Mouse (Mus musculus) cerebellum, adult 2 months (tissue): Measurements from ENCODE around the gene S100a4. TPM values are rescaled to one million over a fixed set of nuclear protein-coding genes. Genes with fewer than 3 reads are reported as not detected.
A peak's percentile ranks its signal among the peaks of the same experiment; 100 is the strongest.

Experiments
- DNase-seq, 2 experiments: peaks; one replicate each; pipeline ENCODE4 v3.0.0; 2021
- H3K27ac ChIP-seq: fragments of 200-500 bp; 2 replicates; pipeline ENCODE4 v1.5.1; 2012; ENCODE audit warnings: low read length, control low read depth, inconsistent platforms; ENCODE audit not compliant: insufficient read depth
- H3K27me3 ChIP-seq: fragments of 200-500 bp; 2 replicates; pipeline ENCODE4 v1.6.1; 2012; ENCODE audit warnings: inconsistent platforms, mild to moderate bottlenecking, low read length, moderate library complexity; ENCODE audit not compliant: control insufficient read depth, insufficient read depth
- H3K4me1 ChIP-seq: fragments of 200-500 bp; 2 replicates; pipeline ENCODE4 v1.6.1; 2011; ENCODE audit warnings: low read length; ENCODE audit not compliant: control insufficient read depth, insufficient read depth
- H3K4me3 ChIP-seq: fragments of 200-500 bp; replicated peaks from 2 replicates; pipeline ENCODE3; 2011; ENCODE audit warnings: mild to moderate bottlenecking, low read depth, low read length, control low read depth; ENCODE audit not compliant: insufficient read depth
- CTCF ChIP-seq: fragments of 200-500 bp; IDR thresholded peaks from 2 replicates; pipeline ENCODE4 v1.5.1; 2011; ENCODE audit warnings: low read depth, mild to moderate bottlenecking, control low read depth, low read length, moderate library complexity, borderline replicate concordance; ENCODE audit not compliant: insufficient read depth
- POLR2A ChIP-seq: fragments of 200-500 bp; IDR thresholded peaks from 2 replicates; pipeline ENCODE4 v1.6.1; 2011; ENCODE audit warnings: low read length, control low read depth, borderline replicate concordance; ENCODE audit not compliant: insufficient read depth
- WGBS: fragments of 180-500 bp; shearing (Covaris S2); methylation state at CpG from one replicate; pipeline ENCODE4 v1.1.7; 2018; 5-methylcytosine and 5-hydroxymethylcytosine counted together
- polyA plus RNA-seq: library from polyadenylated mRNA; depleted of rRNA; stranded (reverse); fragments of >200 nt; gene quantifications from 2 replicates; pipeline ENCODE4 v1.2.3, GENCODE M21; 2012

S100a4 gene
- polyA plus RNA-seq, 1 experiment, result 2.7 TPM

DNA sequence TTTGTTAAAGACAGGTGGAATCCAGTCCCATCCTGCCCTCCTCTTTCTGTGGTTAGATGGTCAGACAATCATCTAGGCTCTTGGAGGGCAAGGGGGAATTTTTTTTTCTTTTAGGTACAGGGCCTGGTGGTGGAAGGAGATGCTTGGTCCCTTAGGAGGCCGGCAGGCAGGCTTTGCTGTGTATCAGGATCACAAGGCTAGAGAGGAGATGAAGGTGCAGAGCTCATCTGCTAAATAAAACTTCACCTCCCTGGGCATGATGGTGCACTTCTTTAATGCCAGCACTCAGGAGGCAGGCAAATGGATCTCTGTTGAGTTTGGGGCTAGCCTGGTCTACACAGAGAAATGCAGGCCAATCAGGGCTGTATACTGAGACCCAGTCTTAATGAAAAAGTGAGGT lies 12.3 kb downstream of the S100a4 start:
- no peak overlapping the region for H3K4me3 ChIP-seq
- H3K4me1 ChIP-seq, result peaks cover 5% of the 10 kb centered on the region
- no peak overlapping the region for H3K27ac ChIP-seq
- no peak for TF ChIP-seq POLR2A
- TF ChIP-seq CTCF, result no peak
- DNase-seq, result no peak
- WGBS, result 53% methylated on average over 1 of the region's 1 CpGs
- H3K27me3 ChIP-seq, result 0 out of 2 replicates have a peak, but pooled peaks cover 2% of the 10 kb centered on the region

- H3K4me1 ChIP-seq, result peaks cover 5% of the 10 kb centered on the region
- H3K27ac ChIP-seq, result no peak overlapping the region
- TF ChIP-seq CTCF, result no peak
- TF ChIP-seq POLR2A, result no peak
- 0 out of 2 replicates have a peak, but pooled peaks cover 2% of the 10 kb centered on the region for H3K27me3 ChIP-seq
- H3K4me3 ChIP-seq, result no peak overlapping the region
- WGBS, result 6% methylated on average over 1 of the region's 1 CpGs
- no peak for DNase-seq
Observed at GRCm38 (mm10) chr3:90617586-90617985, 14.0 kb downstream of the S100a4 start.

DNA sequence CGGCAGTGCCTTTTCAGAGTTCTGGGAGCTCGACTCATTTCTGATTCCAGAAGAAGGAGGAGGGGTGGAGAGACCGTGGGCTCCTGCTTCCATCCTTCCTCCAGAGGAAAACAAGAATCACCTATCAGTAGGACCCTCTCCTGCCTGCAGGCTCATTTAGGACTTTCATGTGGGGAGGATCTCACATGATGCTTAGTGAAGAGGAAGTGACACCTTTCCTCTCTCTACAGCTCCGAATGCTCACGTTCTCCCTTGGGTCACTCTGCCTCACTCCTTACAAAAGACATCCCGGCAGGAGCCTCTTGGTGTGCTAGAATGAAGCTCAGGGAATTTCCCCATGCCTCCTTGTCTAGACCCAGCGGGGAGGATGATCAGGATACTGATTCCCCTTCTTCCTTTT lies 18.0 kb downstream of the S100a4 start:
- 51% methylated on average over 7 of the region's 7 CpGs for WGBS
- H3K27me3 ChIP-seq, result no peaks in the 10 kb centered on the region
- no peaks in the 10 kb centered on the region for H3K4me1 ChIP-seq
- no peak for DNase-seq
- H3K4me3 ChIP-seq, result no peak overlapping the region
- H3K27ac ChIP-seq, result no peak overlapping the region
- TF ChIP-seq CTCF, result no peak
- TF ChIP-seq POLR2A, result no peak

- H3K27ac ChIP-seq, result no peak overlapping the region
- H3K4me1 ChIP-seq, result no peaks in the 10 kb centered on the region
- H3K4me3 ChIP-seq, result no peak overlapping the region
- no peaks in the 10 kb centered on the region for H3K27me3 ChIP-seq
- WGBS, result 4% methylated on average over 2 of the region's 2 CpGs
- no peak for DNase-seq
- TF ChIP-seq CTCF, result no peak
- TF ChIP-seq POLR2A, result no peak
Observed at GRCm38 (mm10) chr3:90623435-90624071, 20.0 kb downstream of the S100a4 start.

GRCm38 (mm10) chr3:90625496-90625895 lies 21.9 kb downstream of the S100a4 start:
- Histone ChIP-seq H3K4me3 (no peak overlapping the region), H3K27me3 (no peaks in the 10 kb centered on the region), H3K4me1 (no peaks in the 10 kb centered on the region), H3K27ac (no peak overlapping the region)
- TF ChIP-seq CTCF (no peak), POLR2A (no peak)
- no peak for DNase-seq
- WGBS, result 77% methylated on average over 5 of the region's 5 CpGs

GRCm38 (mm10) chr3:90626266-90627021 lies 22.9 kb downstream of the S100a4 start:
- Histone ChIP-seq H3K4me3 (no peak overlapping the region), H3K4me1 (no peaks in the 10 kb centered on the region), H3K27me3 (no peaks in the 10 kb centered on the region), H3K27ac (no peak overlapping the region)
- no peak for DNase-seq
- 78% methylated on average over 9 of the region's 9 CpGs for WGBS
- TF ChIP-seq CTCF (no peak), POLR2A (no peak)

DNA sequence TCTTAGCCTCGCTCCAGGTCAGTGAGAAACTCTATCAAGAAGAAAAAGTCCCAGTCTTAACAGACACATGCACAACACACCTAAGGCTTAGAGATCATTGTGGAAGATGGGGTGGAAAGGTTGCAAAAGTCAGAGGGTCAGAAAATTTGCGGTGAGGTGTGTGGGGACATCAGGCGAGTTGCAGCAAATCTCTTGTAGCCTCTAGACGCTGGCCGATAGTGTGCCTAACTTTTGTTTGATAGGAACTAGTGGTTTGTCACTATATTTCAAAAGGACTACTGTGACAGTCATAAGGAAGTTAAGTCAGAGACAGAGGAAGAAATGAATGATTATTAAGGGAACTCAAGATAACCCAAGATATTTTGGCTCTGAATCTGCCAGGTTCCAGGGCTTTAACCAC lies 23.8 kb downstream of the S100a4 start:
- no peaks in the 10 kb centered on the region for H3K27me3 ChIP-seq
- DNase-seq, result no peak
- H3K4me3 ChIP-seq, result no peak overlapping the region
- H3K4me1 ChIP-seq, result no peaks in the 10 kb centered on the region
- WGBS, result 90% methylated on average over 5 of the region's 5 CpGs
- no peak overlapping the region for H3K27ac ChIP-seq
- TF ChIP-seq POLR2A (no peak), CTCF (no peak)

GRCm38 (mm10) chr3:90627807-90628206 lies 24.2 kb downstream of the S100a4 start:
- no peak for DNase-seq
- Histone ChIP-seq H3K4me1 (no peaks in the 10 kb centered on the region), H3K27me3 (no peaks in the 10 kb centered on the region), H3K27ac (no peak overlapping the region), H3K4me3 (no peak overlapping the region)
- TF ChIP-seq CTCF (peak; percentile 53; the same call in 1 of the 2 replicates), POLR2A (no peak)
- 56% methylated on average over 4 of the region's 4 CpGs for WGBS
